In genomic region chr2:118725511-118725910, GRCm38 (mm10) we compare ENCODE assay signal across 34 mouse cellular contexts. TPM values are rescaled to one million over a fixed set of nuclear protein-coding genes. Genes with fewer than 3 reads are reported as not detected.
DNase-seq lines count a peak whose midpoint lies in the region; ATAC-seq and TF ChIP-seq lines count a peak whose summit lies in the region.
"Had no signal": no experiment of that assay in that cellular context is flagged by ENCODE, and none has a peak within 500 bp of the region (broad histone marks: within the 10 kb centered on the region; RNA-seq: fewer than 3 reads in every experiment).

No protein-coding gene starts in this region.

- DNase-seq in kidney, adult 2 months: peak; percentile 82
- DNase-seq in NIH3T3 (ENCODE audit: low read depth): peak; percentile 42
- peak; percentile 48 for DNase-seq in adrenal gland, postnatal 14 days
- DNase-seq in cerebellum, postnatal 10 days: no peak
- no peak for DNase-seq in frontal cortex, postnatal 25 days (ENCODE audit: low spot score in 2 of 2)
- DNase-seq: cerebellum, adult 8-10 months; cerebellum, postnatal 36 days; embryo, embryonic 11 days; gastrocnemius, postnatal 36 days; heart, adult 18-20 months; lung, embryonic 14.5 days; lung, postnatal 14 days; right cerebral cortex, adult 18-20 months; thymus, adult 18-20 months; thymus, postnatal 25 days had no signal

- whole genome bisulfite sequencing in kidney, adult 2 months: 66% methylated on average over 4 of the region's 4 CpGs
- 79% methylated on average over 4 of the region's 4 CpGs for WGBS in kidney, embryonic 14.5 days

- no peak for TF ChIP-seq POLR2A in kidney, adult 2 months (IDR thresholded peaks at IDR 0.05; ENCODE audit: low read depth, low read length)

- H3K4me3 ChIP-seq in kidney, adult 2 months (ENCODE audit: insufficient read depth, low read depth, low read length): no peak overlapping the region
- no peak overlapping the region for H3K4me3 ChIP-seq in kidney, embryonic 14.5 days (ENCODE audit: low read length)
- H3K4me3 ChIP-seq in megakaryocyte, embryonic 14.5 days (replicated peaks): peak overlapping the region; percentile 23
- H3K4me3 ChIP-seq: embryonic facial prominence, embryonic 12.5 days; forebrain, embryonic 15.5 days; gastrocnemius, adult 2 months; limb, embryonic 10.5 days; limb, embryonic 15.5 days; liver, embryonic 15.5 days; midbrain, embryonic 13.5 days; neural tube, embryonic 13.5 days had no signal

- no peak for TF ChIP-seq CTCF in kidney, adult 2 months (conservative IDR thresholded peaks at IDR 0.05; ENCODE audit: insufficient read depth, insufficient read length, low read depth, low read length)

- no peaks in the 10 kb centered on the region for H3K4me1 ChIP-seq in kidney, adult 2 months (ENCODE audit: control insufficient read depth, insufficient read depth, low read length)
- peaks cover 20% of the 10 kb centered on the region for H3K4me1 ChIP-seq in kidney, embryonic 14.5 days (ENCODE audit: control insufficient read depth, insufficient read depth, low read length)
- H3K4me1 ChIP-seq in megakaryocyte, embryonic 14.5 days: peaks cover 83% of the 10 kb centered on the region

- no peak overlapping the region for H3K9ac ChIP-seq in kidney, embryonic 14.5 days (ENCODE audit: low read depth, low read length)
- H3K9ac ChIP-seq: embryonic facial prominence, embryonic 12.5 days; forebrain, embryonic 15.5 days; hindbrain, embryonic 14.5 days; limb, embryonic 15.5 days; liver, embryonic 15.5 days; lung, embryonic 14.5 days; midbrain, embryonic 13.5 days; neural tube, embryonic 13.5 days had no signal

- no peak overlapping the region for H3K4me2 ChIP-seq in kidney, embryonic 14.5 days (replicated peaks; ENCODE audit: low read depth, low read length)
- H3K4me2 ChIP-seq: embryonic facial prominence, embryonic 12.5 days; forebrain, embryonic 15.5 days; heart, embryonic 11.5 days; hindbrain, embryonic 14.5 days; limb, embryonic 15.5 days; liver, embryonic 15.5 days; lung, embryonic 14.5 days; midbrain, embryonic 13.5 days; neural tube, embryonic 13.5 days had no signal

- no peaks in the 10 kb centered on the region for H3K9me3 ChIP-seq in kidney, embryonic 14.5 days (ENCODE audit: control insufficient read depth, low read length)
- no peaks in the 10 kb centered on the region for H3K9me3 ChIP-seq in megakaryocyte, embryonic 14.5 days
- H3K9me3 ChIP-seq: embryonic facial prominence, embryonic 12.5 days; forebrain, embryonic 15.5 days; limb, embryonic 10.5 days; limb, embryonic 15.5 days; liver, embryonic 15.5 days; midbrain, embryonic 13.5 days; neural tube, embryonic 13.5 days had no signal

- no peaks in the 10 kb centered on the region for H3K27me3 ChIP-seq in kidney, adult 2 months (replicated peaks; ENCODE audit: control insufficient read depth, insufficient read depth, low read length)
- 0 out of 2 replicates have a peak, but pooled peaks cover under 1% of the 10 kb centered on the region for H3K27me3 ChIP-seq in kidney, embryonic 14.5 days (ENCODE audit: control insufficient read depth, insufficient read depth, low read length)
- no peaks in the 10 kb centered on the region for H3K27me3 ChIP-seq in megakaryocyte, embryonic 14.5 days (replicated peaks)
- H3K27me3 ChIP-seq: forebrain, embryonic 15.5 days had no signal

- no peak overlapping the region for H3K27ac ChIP-seq in kidney, adult 2 months (ENCODE audit: insufficient read depth, low read depth, low read length)
- H3K27ac ChIP-seq in kidney, embryonic 14.5 days (ENCODE audit: low read depth, low read length): no peak overlapping the region
- H3K27ac ChIP-seq: embryonic facial prominence, embryonic 12.5 days; forebrain, embryonic 15.5 days; gastrocnemius, adult 2 months; hindbrain, embryonic 14.5 days; limb, embryonic 10.5 days; limb, embryonic 15.5 days; liver, embryonic 15.5 days; midbrain, embryonic 13.5 days; neural tube, embryonic 13.5 days; stomach, postnatal 0 days had no signal

- ATAC-seq in kidney, embryonic 14.5 days (ENCODE audit: low FRiP score, low TSS enrichment): no peak
- no peak for ATAC-seq in megakaryocyte, adult 5-6 weeks (ENCODE audit: poor library complexity, severe bottlenecking)
- ATAC-seq: CD4-positive, CD25-positive, alpha-beta regulatory T cell, adult 4 months; forebrain, embryonic 15.5 days; intestine, postnatal 0 days; midbrain, embryonic 13.5 days had no signal

- H3K36me3 ChIP-seq in kidney, adult 2 months (ENCODE audit: control insufficient read depth, insufficient read depth, low read length): no peaks in the 10 kb centered on the region
- H3K36me3 ChIP-seq in kidney, embryonic 14.5 days (ENCODE audit: control insufficient read depth, insufficient read depth, low read length): no peaks in the 10 kb centered on the region
- peaks cover 61% of the 10 kb centered on the region for H3K36me3 ChIP-seq in megakaryocyte, embryonic 14.5 days (replicated peaks; ENCODE audit: low read length)
- H3K36me3 ChIP-seq: embryonic facial prominence, embryonic 12.5 days; forebrain, embryonic 15.5 days; limb, embryonic 10.5 days; limb, embryonic 15.5 days; liver, embryonic 15.5 days; midbrain, embryonic 13.5 days; neural tube, embryonic 13.5 days had no signal

RNA-seq across cellular contexts. Expression of gene Plcb2, which starts 2.7 kb away (rescaled TPM):
- polyA plus RNA-seq in kidney, adult 2 months (2012; rRNA removed): 1.9 and 3.7 TPM in 2 replicates
- polyA plus RNA-seq in kidney, embryonic 14.5 days (2014; fragmentation: Nextera tagmentation; extraction: Ambion mirVana): 1.7 and 1.9 TPM in 2 replicates
- polyA plus RNA-seq in megakaryocyte, embryonic 14.5 days (2012; ENCODE audit: insufficient read depth, low replicate concordance): 14.4 and 25.8 TPM in 2 replicates
- 48.2 and 48.4 TPM in 2 replicates for total RNA-seq in megakaryocyte, adult 5-6 weeks (2015)
- total RNA-seq in megakaryocyte, adult 5-6 weeks (2017): 38.1 and 46.9 TPM in 2 replicates
- total RNA-seq in adrenal gland, postnatal 14 days (2021): 1.1 and 8.7 TPM in 2 replicates

RNA-seq across cellular contexts. Expression of gene Inafm2, which starts 20.0 kb away (rescaled TPM):
- polyA plus RNA-seq in kidney, adult 2 months (2012; rRNA removed): 8.1 and 8.7 TPM in 2 replicates
- polyA plus RNA-seq in kidney, embryonic 14.5 days (2014; fragmentation: Nextera tagmentation; extraction: Ambion mirVana): 18.3 and 22.0 TPM in 2 replicates
- polyA plus RNA-seq in megakaryocyte, embryonic 14.5 days (2012; ENCODE audit: insufficient read depth, low replicate concordance): 374 and 820 TPM in 2 replicates
- 12.0 and 15.3 TPM in 2 replicates for total RNA-seq in megakaryocyte, adult 5-6 weeks (2015)
- 10.6 and 11.2 TPM in 2 replicates for total RNA-seq in megakaryocyte, adult 5-6 weeks (2017)
- 28.8 and 30.0 TPM in 2 replicates for total RNA-seq in adrenal gland, postnatal 14 days (2021)

RNA-seq across cellular contexts. Expression of gene Ankrd63, which starts 21.7 kb away (rescaled TPM):
- polyA plus RNA-seq in kidney, adult 2 months (2012; rRNA removed): 0.03 and 0.05 TPM in 2 replicates
- polyA plus RNA-seq in kidney, embryonic 14.5 days (2014; fragmentation: Nextera tagmentation; extraction: Ambion mirVana): 0.24 and 0.65 TPM in 2 replicates
- 0.30 and 0.55 TPM in 2 replicates for polyA plus RNA-seq in megakaryocyte, embryonic 14.5 days (2012; ENCODE audit: insufficient read depth, low replicate concordance)
- total RNA-seq in megakaryocyte, adult 5-6 weeks (2015): 0.07 and 0.11 TPM in 2 replicates
- 0.07 and 0.12 TPM in 2 replicates for total RNA-seq in megakaryocyte, adult 5-6 weeks (2017)
- 0.15 and 0.30 TPM in 2 replicates for total RNA-seq in adrenal gland, postnatal 14 days (2021)
- total RNA-seq: gastrocnemius, postnatal 36 days had no signal
- polyA plus RNA-seq: CD4-positive, CD25-positive, alpha-beta regulatory T cell, adult 4 months; embryonic facial prominence, embryonic 12.5 days; hindbrain, embryonic 14.5 days; limb, embryonic 10.5 days; lung, embryonic 14.5 days; neural tube, embryonic 13.5 days had no signal

RNA-seq across cellular contexts. Expression of gene Ccdc9b, which starts 37.0 kb away (rescaled TPM):
- polyA plus RNA-seq in kidney, adult 2 months (2012; rRNA removed): 3.4 and 3.6 TPM in 2 replicates
- 0.34 and 0.68 TPM in 2 replicates for polyA plus RNA-seq in kidney, embryonic 14.5 days (2014; fragmentation: Nextera tagmentation; extraction: Ambion mirVana)
- polyA plus RNA-seq in megakaryocyte, embryonic 14.5 days (2012; ENCODE audit: insufficient read depth, low replicate concordance): 0.57 TPM in 1 of 2 replicates, not detected in the other
- 0.16 TPM in 1 of 2 replicates, not detected in the other for total RNA-seq in megakaryocyte, adult 5-6 weeks (2015)
- 0.44 and 0.53 TPM in 2 replicates for total RNA-seq in megakaryocyte, adult 5-6 weeks (2017)
- total RNA-seq in adrenal gland, postnatal 14 days (2021): 4.2 and 4.8 TPM in 2 replicates
- polyA plus RNA-seq: CD4-positive, CD25-positive, alpha-beta regulatory T cell, adult 4 months had no signal

RNA-seq across cellular contexts. Expression of gene Phgr1, which starts 47.1 kb away (rescaled TPM):
- polyA plus RNA-seq in kidney, adult 2 months (2012; rRNA removed): not detected in 2 replicates
- not detected in 2 replicates for polyA plus RNA-seq in kidney, embryonic 14.5 days (2014; fragmentation: Nextera tagmentation; extraction: Ambion mirVana)
- 17.2 and 54.9 TPM in 2 replicates for polyA plus RNA-seq in megakaryocyte, embryonic 14.5 days (2012; ENCODE audit: insufficient read depth, low replicate concordance)
- not detected in 2 replicates for total RNA-seq in megakaryocyte, adult 5-6 weeks (2015)
- total RNA-seq in megakaryocyte, adult 5-6 weeks (2017): not detected in 2 replicates
- not detected in 2 replicates for total RNA-seq in adrenal gland, postnatal 14 days (2021)
- total RNA-seq: gastrocnemius, adult 2 months; gastrocnemius, postnatal 36 days; heart, adult 18-20 months; hematopoietic stem cell, adult 5-6 weeks; left cerebral cortex, postnatal 10 days had no signal
- polyA plus RNA-seq: CD4-positive, CD25-positive, alpha-beta regulatory T cell, adult 4 months; embryonic facial prominence, embryonic 12.5 days; forebrain, embryonic 15.5 days; frontal cortex, adult 2 months; heart, embryonic 11.5 days; hindbrain, embryonic 14.5 days; limb, embryonic 10.5 days; liver, embryonic 15.5 days; lung, embryonic 14.5 days; midbrain, embryonic 13.5 days; neural tube, embryonic 13.5 days had no signal

Comparison
In these comparisons a context has a peak if more than half of its experiments do, and no peak if none do; other contexts are left out.
1. DNase-seq: peak in kidney, adult 2 months (single experiment), NIH3T3 (single experiment) and adrenal gland, postnatal 14 days (single experiment); none in cerebellum, postnatal 10 days (0 of 2) and frontal cortex, postnatal 25 days (0 of 2).
2. RNA of gene Inafm2, which starts 20.0 kb away (polyA plus RNA-seq): 374 to 820 TPM in megakaryocyte, embryonic 14.5 days; 18.3 to 22.0 TPM in kidney, embryonic 14.5 days and 8.1 to 8.7 TPM in kidney, adult 2 months; every median in the first group is over 10 times any median in the second.